Mouse (Mus musculus) stomach, embryonic 16.5 days (tissue): ENCODE measurements around the gene Wdr45b. TPM values are rescaled to one million over a fixed set of nuclear protein-coding genes. Genes with fewer than 3 reads are reported as not detected.

ENCODE experiments used
- ATAC-seq: fragments of 200-750 bp; cut with Nextera tagmentation; 2 replicates; pipeline ENCODE4 v1.8.0; 2017; ENCODE audit warnings: moderate number of reproducible peaks, moderate TSS enrichment; ENCODE audit not compliant: insufficient read depth, low FRiP score
- H3K27ac ChIP-seq: fragments of 300-500 bp; sonication (generic); 2 replicates; pipeline ENCODE4 v1.5.1; 2014; ENCODE audit warnings: low read length
- H3K27me3 ChIP-seq: fragments of 300-500 bp; sonication (generic); 2 replicates; pipeline ENCODE4 v1.6.1; 2014; ENCODE audit warnings: low read length, control low read depth, mixed read lengths; ENCODE audit not compliant: control insufficient read depth, insufficient read depth
- H3K36me3 ChIP-seq: fragments of 300-500 bp; sonication (generic); 2 replicates; pipeline ENCODE4 v1.6.1; 2014; ENCODE audit warnings: low read length; ENCODE audit not compliant: control insufficient read depth, insufficient read depth
- H3K4me1 ChIP-seq: fragments of 300-500 bp; sonication (generic); 2 replicates; pipeline ENCODE4 v1.6.1; 2014; ENCODE audit warnings: low read length, control low read depth, mixed read lengths; ENCODE audit not compliant: control insufficient read depth, insufficient read depth
- H3K4me2 ChIP-seq: fragments of 300-500 bp; sonication (generic); 2 replicates; pipeline ENCODE4 v1.6.1; 2014; ENCODE audit warnings: low read depth, low read length, mixed read lengths
- H3K4me3 ChIP-seq: fragments of 300-500 bp; sonication (generic); replicated peaks from 2 replicates; pipeline ENCODE4 v1.5.1; 2014; ENCODE audit warnings: mild to moderate bottlenecking, low read length
- H3K9ac ChIP-seq: fragments of 300-500 bp; sonication (generic); 2 replicates; pipeline ENCODE4 v1.6.1; 2014; ENCODE audit warnings: low read length
- H3K9me3 ChIP-seq: fragments of 300-500 bp; sonication (generic); replicated peaks from 2 replicates; pipeline ENCODE4 v1.6.1; 2016; ENCODE audit warnings: low read length, control low read depth; ENCODE audit not compliant: control insufficient read depth
- WGBS: fragments of 180-500 bp; shearing (Covaris S2); extraction: QIAGEN DNeasy Blood & Tissue Kit; methylation state at CpG from one replicate; pipeline ENCODE4 v1.1.7; 2014; 5-methylcytosine and 5-hydroxymethylcytosine counted together
- polyA plus RNA-seq: library from polyadenylated mRNA; unstranded; fragments of >200 nt; fragmentation: Nextera tagmentation; extraction: Ambion mirVana; gene quantifications from 2 replicates; pipeline ENCODE4 v1.2.1, GENCODE M21; 2015

Wdr45b gene
- polyA plus RNA-seq = 78.3 and 91.2 TPM in 2 replicates

GRCm38 (mm10) chr11:121354091-121354707 lies at the start of gene Wdr45b:
Gene Wdr45b, minus strand, starts transcription at chr11:121354445.
- H3K4me1 ChIP-seq = peaks cover 17% of the 10 kb centered on the region
- ATAC-seq = peak; percentile 97
- peak within 1 kb of the TSS; percentile 88 for H3K27ac ChIP-seq
- WGBS = under 1% methylated on average over 69 of the region's 69 CpGs
- peak within 1 kb of the TSS; percentile 64 for H3K4me2 ChIP-seq
- peak within 1 kb of the TSS; percentile 97 for H3K4me3 ChIP-seq
- no peaks in the 10 kb centered on the region for H3K27me3 ChIP-seq
- no peaks in the 10 kb centered on the region for H3K9me3 ChIP-seq
- 0 out of 2 replicates have a peak, but pooled peaks cover 1% of the 10 kb centered on the region for H3K36me3 ChIP-seq
- H3K9ac ChIP-seq = peak within 1 kb of the TSS; percentile 98

GRCm38 (mm10) chr11:121392405-121392804 lies 38.2 kb upstream of the Wdr45b start:
- WGBS = 91% methylated on average over 3 of the region's 3 CpGs
- H3K36me3 ChIP-seq = no peaks in the 10 kb centered on the region
- H3K4me1 ChIP-seq = no peaks in the 10 kb centered on the region
- H3K9me3 ChIP-seq = no peaks in the 10 kb centered on the region
- H3K9ac ChIP-seq = no peak overlapping the region
- H3K4me3 ChIP-seq = no peak overlapping the region
- H3K4me2 ChIP-seq = no peak overlapping the region
- no peak overlapping the region for H3K27ac ChIP-seq
- ATAC-seq = no peak
- no peaks in the 10 kb centered on the region for H3K27me3 ChIP-seq

GRCm38 (mm10) chr11:121390793-121391192 lies 36.5 kb upstream of the Wdr45b start:
- Histone ChIP-seq H3K4me2 (no peak overlapping the region), H3K27ac (no peak overlapping the region), H3K27me3 (no peaks in the 10 kb centered on the region), H3K4me3 (no peak overlapping the region), H3K9me3 (no peaks in the 10 kb centered on the region), H3K36me3 (no peaks in the 10 kb centered on the region), H3K9ac (no peak overlapping the region), H3K4me1 (no peaks in the 10 kb centered on the region)
- no peak for ATAC-seq
- 65% methylated on average over 3 of the region's 3 CpGs for WGBS

- Histone ChIP-seq H3K36me3 (no peaks in the 10 kb centered on the region), H3K9me3 (no peaks in the 10 kb centered on the region), H3K4me2 (peak overlapping the region; percentile 89), H3K4me3 (peak overlapping the region; percentile 78), H3K27ac (no peak overlapping the region), H3K4me1 (no peaks in the 10 kb centered on the region), H3K27me3 (no peaks in the 10 kb centered on the region), H3K9ac (0 out of 2 replicates have a peak overlapping the region, but pooled peaks have one; percentile 23)
- no peak; the same call in 1 of the 2 replicates for ATAC-seq
- WGBS = 8% methylated on average over 6 of the region's 6 CpGs
Measured at GRCm38 (mm10) chr11:121388554-121388945, 34.3 kb upstream of the Wdr45b start.

- WGBS = under 1% methylated on average over 61 of the region's 61 CpGs
Measured at GRCm38 (mm10) chr11:121387750-121388553, 33.7 kb upstream of the Wdr45b start, which contains the start of gene Rab40b. Gene Rab40b, minus strand, starts transcription at chr11:121388251.

GRCm38 (mm10) chr11:121380294-121380693 lies 26.0 kb upstream of the Wdr45b start:
- Histone ChIP-seq H3K4me1 (no peaks in the 10 kb centered on the region), H3K27ac (no peak overlapping the region), H3K4me2 (no peak overlapping the region), H3K9me3 (no peaks in the 10 kb centered on the region), H3K9ac (no peak overlapping the region), H3K27me3 (no peaks in the 10 kb centered on the region), H3K4me3 (no peak overlapping the region), H3K36me3 (no peaks in the 10 kb centered on the region)
- no peak for ATAC-seq
- 62% methylated on average over 6 of the region's 6 CpGs for WGBS

More at GRCm38 (mm10) chr11:121387750-121388553, 33.7 kb upstream of the Wdr45b start, which contains the start of gene Rab40b:
- Histone ChIP-seq H3K4me2 (peak within 1 kb of the TSS; percentile 89), H3K27me3 (no peaks in the 10 kb centered on the region), H3K27ac (peak within 1 kb of the TSS; percentile 42; the same call in 1 of the 2 replicates), H3K4me3 (peak within 1 kb of the TSS; percentile 78), H3K9me3 (no peaks in the 10 kb centered on the region), H3K4me1 (no peaks in the 10 kb centered on the region), H3K9ac (peak within 1 kb of the TSS; percentile 84), H3K36me3 (no peaks in the 10 kb centered on the region)
- ATAC-seq = peak; percentile 100

- H3K27ac ChIP-seq = no peak overlapping the region
- ATAC-seq = no peak
- no peak overlapping the region for H3K4me3 ChIP-seq
- H3K9ac ChIP-seq = no peak overlapping the region
- no peaks in the 10 kb centered on the region for H3K27me3 ChIP-seq
- H3K36me3 ChIP-seq = no peaks in the 10 kb centered on the region
- H3K9me3 ChIP-seq = no peaks in the 10 kb centered on the region
- H3K4me1 ChIP-seq = no peaks in the 10 kb centered on the region
- H3K4me2 ChIP-seq = no peak overlapping the region
Measured at GRCm38 (mm10) chr11:121378644-121379043, 24.4 kb upstream of the Wdr45b start.

- H3K27ac ChIP-seq = no peak overlapping the region
- no peaks in the 10 kb centered on the region for H3K4me1 ChIP-seq
- no peaks in the 10 kb centered on the region for H3K9me3 ChIP-seq
- no peak overlapping the region for H3K4me2 ChIP-seq
- 61% methylated on average over 6 of the region's 6 CpGs for WGBS
- ATAC-seq = no peak
- H3K9ac ChIP-seq = no peak overlapping the region
- no peaks in the 10 kb centered on the region for H3K27me3 ChIP-seq
- no peak overlapping the region for H3K4me3 ChIP-seq
- no peaks in the 10 kb centered on the region for H3K36me3 ChIP-seq
Measured at GRCm38 (mm10) chr11:121373305-121373704, 19.1 kb upstream of the Wdr45b start.

- Histone ChIP-seq H3K9me3 (no peaks in the 10 kb centered on the region), H3K27ac (no peak overlapping the region), H3K9ac (no peak overlapping the region), H3K4me1 (no peaks in the 10 kb centered on the region), H3K4me3 (no peak overlapping the region), H3K4me2 (no peak overlapping the region), H3K27me3 (no peaks in the 10 kb centered on the region), H3K36me3 (no peaks in the 10 kb centered on the region)
- WGBS = 77% methylated on average over 6 of the region's 6 CpGs
- no peak for ATAC-seq
Measured at GRCm38 (mm10) chr11:121370337-121370994, 16.2 kb upstream of the Wdr45b start.
